ENCODE assay signal across 13 mouse cellular contexts in the genomic region with DNA sequence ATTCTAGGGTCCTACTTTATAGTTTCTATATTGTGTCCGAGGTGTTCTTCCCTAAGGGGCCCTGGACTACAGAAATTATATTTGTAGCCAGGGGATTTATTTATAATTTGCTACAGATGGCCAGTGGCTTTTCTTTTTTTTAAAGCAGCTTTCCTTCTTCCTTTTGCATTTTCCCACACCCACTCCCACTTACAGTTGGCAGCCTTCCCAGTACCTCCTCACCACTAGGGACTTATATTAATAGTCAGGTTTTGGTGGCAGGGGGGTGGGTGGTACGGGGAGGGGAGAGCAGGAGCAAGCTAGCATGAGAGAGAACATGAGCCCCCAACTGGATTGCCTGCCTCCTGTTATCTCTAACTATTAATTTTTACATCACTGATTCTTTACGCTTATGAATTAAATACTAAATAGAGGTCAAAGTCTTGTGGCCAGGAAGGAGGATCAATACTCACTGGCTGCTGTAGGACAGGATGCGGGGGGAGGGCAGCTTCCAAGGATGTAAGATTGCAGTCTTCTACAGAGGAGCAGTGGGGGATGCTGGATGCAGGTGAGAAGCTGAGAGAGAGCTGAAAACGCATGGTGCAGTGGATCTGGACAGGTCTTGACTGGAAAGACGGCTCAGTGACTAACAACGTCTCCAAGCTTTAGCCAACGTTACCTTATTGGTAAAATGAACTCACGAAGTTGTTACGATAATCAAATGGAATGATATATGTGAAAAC.
DNase-seq lines count a peak whose midpoint lies in the region; ATAC-seq lines count a peak whose summit lies in the region.
"Had no signal": no experiment of that assay in that cellular context is flagged by ENCODE, and none has a peak within 500 bp of the region (broad histone marks: within the 10 kb centered on the region; RNA-seq: fewer than 3 reads in every experiment).

No protein-coding gene starts in this region.

- H3K27me3 ChIP-seq in neural tube, embryonic 15.5 days (replicated peaks), result no peaks in the 10 kb centered on the region

- no peak overlapping the region for H3K27ac ChIP-seq in neural tube, embryonic 15.5 days (replicated peaks)
- H3K27ac ChIP-seq: left cerebral cortex, adult 2 months; liver, embryonic 14.5 days; macrophage had no signal

- peak; percentile 13 to 19 for DNase-seq in cerebellum, postnatal 10 days
- no peak for DNase-seq in cerebellum, adult 9-10 months
- DNase-seq in layer of hippocampus, adult 9-11 months, result peak; percentile 54
- DNase-seq in layer of hippocampus, adult 8-10 months (ENCODE audit: low spot score in 2 of 2), result no peak
- DNase-seq in brain, adult 2 months (ENCODE audit: low read depth, low spot score), result peak; percentile 68
- no peak for DNase-seq in Muller cell, postnatal 12 days (ENCODE audit: inconsistent ontology term)
- DNase-seq: adrenal gland, postnatal 25 days; cerebellum, adult 11 months had no signal

- H3K4me3 ChIP-seq in neural tube, embryonic 15.5 days (replicated peaks), result no peak overlapping the region
- H3K4me3 ChIP-seq: left cerebral cortex, adult 2 months had no signal

- H3K4me1 ChIP-seq in neural tube, embryonic 15.5 days, result peaks cover 22% of the 10 kb centered on the region

- H3K9me3 ChIP-seq in neural tube, embryonic 15.5 days (replicated peaks), result no peaks in the 10 kb centered on the region

- ATAC-seq in neural tube, embryonic 15.5 days (ENCODE audit: low FRiP score), result peak; percentile 41; the same call in 1 of the 2 replicates
- no peak for ATAC-seq in activated CD4-positive, CD25-positive, alpha-beta regulatory T cell, adult 4 months

- 64% methylated on average over 10 of the region's 10 CpGs for WGBS in neural tube, embryonic 15.5 days

- no peak overlapping the region for H3K9ac ChIP-seq in neural tube, embryonic 15.5 days (replicated peaks)
- H3K9ac ChIP-seq: liver, embryonic 14.5 days had no signal

- no peak overlapping the region for H3K4me2 ChIP-seq in neural tube, embryonic 15.5 days

- no peaks in the 10 kb centered on the region for H3K36me3 ChIP-seq in neural tube, embryonic 15.5 days

Comparison
In these comparisons a context has a peak if more than half of its experiments do, and no peak if none do; other contexts are left out.
1. DNase-seq: peak in cerebellum, postnatal 10 days (2 of 2), layer of hippocampus, adult 9-11 months (single experiment) and brain, adult 2 months (single experiment); none in cerebellum, adult 9-10 months (single experiment), layer of hippocampus, adult 8-10 months (0 of 2) and Muller cell, postnatal 12 days (single experiment).